Mouse (Mus musculus): Measurements from ENCODE around the gene Thrb.
"Not testable (repeated sequence)": the region's sequence is repeated elsewhere in the genome, so short reads cannot be mapped to it uniquely, and the experiment has no call there.

Gene Thrb

GRCm38 (mm10) chr14:17879446-17879845, 219.4 kb downstream of the Thrb start:
- no peak for DNase-seq (ENCODE audit: low spot score)

GRCm38 (mm10) chr14:17884884-17885283, 224.8 kb downstream of the Thrb start:
- no peak for DNase-seq (ENCODE audit: low spot score)

- no peak for DNase-seq (ENCODE audit: low spot score)
Measured at GRCm38 (mm10) chr14:17885320-17885719, 225.3 kb downstream of the Thrb start.

GRCm38 (mm10) chr14:17894791-17895190, 234.7 kb downstream of the Thrb start:
- DNase-seq (ENCODE audit: low spot score): no peak

- no peak for DNase-seq (ENCODE audit: low spot score)
Measured at GRCm38 (mm10) chr14:17899733-17900413, 239.8 kb downstream of the Thrb start.

GRCm38 (mm10) chr14:17900414-17900795, 240.3 kb downstream of the Thrb start:
- no peak for DNase-seq (ENCODE audit: low spot score)

GRCm38 (mm10) chr14:17902426-17902825, 242.4 kb downstream of the Thrb start:
- no peak for DNase-seq (ENCODE audit: low spot score)

GRCm38 (mm10) chr14:17903121-17903520, 243.1 kb downstream of the Thrb start:
- no peak for DNase-seq (ENCODE audit: low spot score)

GRCm38 (mm10) chr14:17904554-17904953, 244.5 kb downstream of the Thrb start:
- no peak for DNase-seq (ENCODE audit: low spot score)

- no peak for DNase-seq (ENCODE audit: low spot score)
Measured at GRCm38 (mm10) chr14:17905627-17906026, 245.6 kb downstream of the Thrb start.

- DNase-seq (ENCODE audit: low spot score): no peak
Measured at GRCm38 (mm10) chr14:17906931-17907330, 246.9 kb downstream of the Thrb start.

- DNase-seq (ENCODE audit: low spot score): no peak
Measured at GRCm38 (mm10) chr14:17911157-17911556, 251.1 kb downstream of the Thrb start.

- DNase-seq (ENCODE audit: low spot score): no peak
Measured at GRCm38 (mm10) chr14:17912573-17913207, 252.6 kb downstream of the Thrb start.

GRCm38 (mm10) chr14:17915556-17915955, 255.5 kb downstream of the Thrb start:
- DNase-seq (ENCODE audit: low spot score): no peak

- DNase-seq (ENCODE audit: low spot score): no peak
Measured at GRCm38 (mm10) chr14:17916651-17917050, 256.6 kb downstream of the Thrb start.

GRCm38 (mm10) chr14:17917124-17917763, 257.2 kb downstream of the Thrb start:
- no peak for DNase-seq (ENCODE audit: low spot score)

- no peak for DNase-seq (ENCODE audit: low spot score)
Measured at GRCm38 (mm10) chr14:17917899-17918298, 257.8 kb downstream of the Thrb start.

- DNase-seq (ENCODE audit: low spot score): no peak
Measured at GRCm38 (mm10) chr14:17922807-17923704, 263.0 kb downstream of the Thrb start.

- no peak for DNase-seq (ENCODE audit: low spot score)
Measured at GRCm38 (mm10) chr14:17927469-17927868, 267.4 kb downstream of the Thrb start.

GRCm38 (mm10) chr14:17929585-17929984, 269.5 kb downstream of the Thrb start:
- DNase-seq (ENCODE audit: low spot score): no peak

GRCm38 (mm10) chr14:17933475-17933874, 273.4 kb downstream of the Thrb start:
- no peak for DNase-seq (ENCODE audit: low spot score)

GRCm38 (mm10) chr14:17934779-17935178, 274.7 kb downstream of the Thrb start:
- DNase-seq (ENCODE audit: low spot score): not testable (repeated sequence)
